8 mouse cellular contexts compared by ENCODE assay signal in genomic region chr15:4026831-4027584, GRCm38 (mm10). TPM values are rescaled to one million over a fixed set of nuclear protein-coding genes. Genes with fewer than 3 reads are reported as not detected.
DNase-seq lines count a peak whose midpoint lies in the region; ATAC-seq and TF ChIP-seq lines count a peak whose summit lies in the region.

No protein-coding gene starts in this region.

- peak; percentile 26; the same call in 1 of the 2 replicates for TF ChIP-seq CTCF in lung, postnatal 0 days (IDR thresholded peaks at IDR 0.05)

- H3K4me3 ChIP-seq in hindbrain, embryonic 11.5 days (ENCODE audit: low read depth, low read length): peak overlapping the region; percentile 76
- peak overlapping the region; percentile 90 for H3K4me3 ChIP-seq in lung, postnatal 0 days (ENCODE audit: low read depth, low read length)

- ATAC-seq in hindbrain, embryonic 11.5 days (ENCODE audit: low FRiP score): peak; percentile 86
- ATAC-seq in lung, postnatal 0 days: peak; percentile 78

- peak; percentile 91 for DNase-seq in MN1 (ENCODE audit: low spot score)
- peak; percentile 90 for DNase-seq in cerebellum, adult 9-11 months
- DNase-seq in frontal cortex, adult 2 months (ENCODE audit: extremely low spot score in 1 of 2, low spot score in 1 of 2): peak; percentile 69 to 90
- DNase-seq in hindbrain, embryonic 11.5 days (ENCODE audit: low spot score): peak; percentile 78
- peak; percentile 75 to 83 for DNase-seq in layer of hippocampus, postnatal 10 days (ENCODE audit: low spot score in 2 of 2)
- DNase-seq in lung, postnatal 0 days (ENCODE audit: low spot score): peak; percentile 94
- DNase-seq in ovary, postnatal 10 days (ENCODE audit: low spot score): peak; percentile 80
- peak; percentile 50 for DNase-seq in thymus, postnatal 0 days (ENCODE audit: low spot score)

- H3K9ac ChIP-seq in hindbrain, embryonic 11.5 days (ENCODE audit: low read depth, low read length): peak overlapping the region; percentile 87
- H3K9ac ChIP-seq in lung, postnatal 0 days (replicated peaks; ENCODE audit: low read depth): peak overlapping the region; percentile 73

- WGBS in hindbrain, embryonic 11.5 days: under 1% methylated on average over 61 of the region's 65 CpGs
- 1% methylated on average over 53 of the region's 65 CpGs for whole genome bisulfite sequencing in lung, postnatal 0 days

- H3K27ac ChIP-seq in hindbrain, embryonic 11.5 days (ENCODE audit: low read depth, low read length): peak overlapping the region; percentile 89
- H3K27ac ChIP-seq in lung, postnatal 0 days (ENCODE audit: low read length): peak overlapping the region; percentile 93

- peak overlapping the region; percentile 67 for H3K4me2 ChIP-seq in hindbrain, embryonic 11.5 days (replicated peaks; ENCODE audit: low read depth, low read length)
- peak overlapping the region; percentile 91 for H3K4me2 ChIP-seq in lung, postnatal 0 days (replicated peaks; ENCODE audit: low read depth, low read length)

- H3K27me3 ChIP-seq in hindbrain, embryonic 11.5 days (ENCODE audit: control insufficient read depth, insufficient read depth, low read length): no peaks in the 10 kb centered on the region
- H3K27me3 ChIP-seq in lung, postnatal 0 days (replicated peaks; ENCODE audit: insufficient read depth, low read length): no peaks in the 10 kb centered on the region

- H3K9me3 ChIP-seq in hindbrain, embryonic 11.5 days (ENCODE audit: control insufficient read depth, low read length): no peaks in the 10 kb centered on the region
- H3K9me3 ChIP-seq in lung, postnatal 0 days (ENCODE audit: low read length): no peaks in the 10 kb centered on the region

- H3K4me1 ChIP-seq in hindbrain, embryonic 11.5 days (replicated peaks; ENCODE audit: control insufficient read depth, insufficient read depth, low read length): no peaks in the 10 kb centered on the region
- peaks cover 21% of the 10 kb centered on the region; the same call in 1 of the 2 replicates for H3K4me1 ChIP-seq in lung, postnatal 0 days (ENCODE audit: insufficient read depth, low read depth, low read length)

- TF ChIP-seq EP300 in lung, postnatal 0 days (IDR thresholded peaks at IDR 0.05): no peak

- no peaks in the 10 kb centered on the region for H3K36me3 ChIP-seq in hindbrain, embryonic 11.5 days (ENCODE audit: control insufficient read depth, insufficient read depth, low read length)
- H3K36me3 ChIP-seq in lung, postnatal 0 days (ENCODE audit: insufficient read depth, low read length): no peaks in the 10 kb centered on the region

RNA-seq across cellular contexts. Expression of gene Oxct1, which starts 0.8 kb away (rescaled TPM):
- 192 TPM in 2 replicates for polyA plus RNA-seq in frontal cortex, adult 2 months (2012; rRNA removed)
- 183 and 196 TPM in 2 replicates for polyA plus RNA-seq in hindbrain, embryonic 11.5 days (2014; fragmentation: Nextera tagmentation; extraction: Ambion mirVana)
- 100 to 1,000 TPM; 498 to 543 TPM for total RNA-seq in layer of hippocampus, postnatal 10 days (2021)
- polyA plus RNA-seq in lung, postnatal 0 days (2015; fragmentation: Nextera tagmentation; extraction: Ambion mirVana): 64.8 and 87.0 TPM in 2 replicates
- 75.1 and 75.4 TPM in 2 replicates for polyA plus RNA-seq in thymus, postnatal 0 days (2015; fragmentation: Nextera tagmentation; extraction: Ambion mirVana)

RNA-seq across cellular contexts. Expression of gene AW549877, which starts 31.5 kb away (rescaled TPM):
- 42.5 and 46.5 TPM in 2 replicates for polyA plus RNA-seq in frontal cortex, adult 2 months (2012; rRNA removed)
- 57.9 and 66.7 TPM in 2 replicates for polyA plus RNA-seq in hindbrain, embryonic 11.5 days (2014; fragmentation: Nextera tagmentation; extraction: Ambion mirVana)
- total RNA-seq in layer of hippocampus, postnatal 10 days (2021): 10 to 100 TPM; 41.9 to 43.4 TPM
- polyA plus RNA-seq in lung, postnatal 0 days (2015; fragmentation: Nextera tagmentation; extraction: Ambion mirVana): 21.7 and 23.4 TPM in 2 replicates
- 13.5 and 16.9 TPM in 2 replicates for polyA plus RNA-seq in thymus, postnatal 0 days (2015; fragmentation: Nextera tagmentation; extraction: Ambion mirVana)

RNA-seq across cellular contexts. Expression of gene Fbxo4, which starts 47.6 kb away (rescaled TPM):
- 12.3 and 14.7 TPM in 2 replicates for polyA plus RNA-seq in frontal cortex, adult 2 months (2012; rRNA removed)
- 6.6 and 8.1 TPM in 2 replicates for polyA plus RNA-seq in hindbrain, embryonic 11.5 days (2014; fragmentation: Nextera tagmentation; extraction: Ambion mirVana)
- total RNA-seq in layer of hippocampus, postnatal 10 days (2021): 10 to 100 TPM in 1 of 2 experiments, 1 to 10 TPM in 1; 8.0 to 10.6 TPM
- 21.6 and 23.0 TPM in 2 replicates for polyA plus RNA-seq in lung, postnatal 0 days (2015; fragmentation: Nextera tagmentation; extraction: Ambion mirVana)
- polyA plus RNA-seq in thymus, postnatal 0 days (2015; fragmentation: Nextera tagmentation; extraction: Ambion mirVana): 7.8 and 8.1 TPM in 2 replicates

Comparison
In these comparisons a context has a peak if more than half of its experiments do, and no peak if none do; other contexts are left out.
1. Peak in every context shown above with its lines: DNase-seq, ATAC-seq, H3K4me3 ChIP-seq and H3K27ac ChIP-seq.